Mouse (Mus musculus) megakaryocyte, embryonic 14.5 days (primary cell): Measurements from ENCODE around the gene Txnl4b.

Source experiments
- FLI1 ChIP-seq: IDR thresholded peaks from 2 replicates; pipeline ENCODE4 v1.6.1; 2012; ENCODE audit warnings: low read length, inconsistent platforms, mixed read lengths
- GATA1 ChIP-seq: IDR thresholded peaks from 3 replicates; pipeline ENCODE4 v1.6.1; 2012; ENCODE audit warnings: mixed read lengths, low read length, inconsistent platforms, borderline replicate concordance

DNA sequence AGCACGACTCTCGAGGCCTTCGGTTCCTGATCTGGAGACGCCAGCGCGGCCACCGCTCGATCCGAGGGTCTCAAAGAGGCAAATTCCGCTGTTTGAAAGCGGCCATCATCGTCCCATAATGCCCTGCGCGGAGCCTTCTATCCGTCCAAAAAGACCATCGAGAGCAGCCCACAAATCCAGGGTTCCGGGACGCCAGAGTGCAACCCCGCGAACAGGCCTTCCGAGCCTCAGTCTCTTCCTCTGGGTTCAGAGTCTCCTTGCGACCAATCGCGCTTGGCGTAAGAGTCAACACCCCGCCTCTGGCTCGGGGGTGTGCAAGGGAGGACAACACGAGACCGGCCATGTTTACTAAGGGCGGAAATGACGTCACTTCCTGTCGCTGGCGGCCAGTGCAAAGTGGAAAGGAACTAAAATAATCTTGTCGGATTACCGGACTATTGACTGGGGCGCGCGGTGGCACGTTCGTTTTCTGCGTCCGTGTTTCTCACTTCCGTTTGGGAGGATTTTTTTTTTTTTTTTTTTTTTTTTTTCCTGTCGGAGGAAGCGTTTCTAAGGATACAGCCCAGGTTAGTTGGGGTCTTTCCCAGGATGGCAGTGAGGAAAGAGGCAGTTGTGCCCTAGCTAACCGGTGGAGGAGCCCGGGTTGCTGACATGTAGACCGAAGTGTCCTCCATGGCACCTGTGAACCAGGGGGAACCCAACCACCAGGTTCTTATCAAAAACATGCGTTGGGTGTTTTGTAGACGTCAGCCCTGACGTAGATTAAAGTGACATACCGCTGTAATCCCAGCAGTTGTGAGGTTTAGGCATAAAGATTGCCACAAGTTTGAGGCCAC, at the start of gene Txnl4b, which contains the start of gene Dhx38:
- TF ChIP-seq FLI1 = peak; percentile 100
- no peak for TF ChIP-seq GATA1
